Mouse (Mus musculus) bone marrow macrophage, adult 2 months (primary cell): ENCODE results near the gene Vps13d.

Experiments
- CTCF ChIP-seq: IDR thresholded peaks from 2 replicates; pipeline ENCODE4 v1.5.1; 2012; ENCODE audit warnings: low read depth, mild to moderate bottlenecking, low read length, moderate library complexity
- POLR2A ChIP-seq: IDR thresholded peaks from 2 replicates; pipeline ENCODE4 v1.6.1; 2012; ENCODE audit warnings: mild to moderate bottlenecking, low read depth, low read length, borderline replicate concordance

GRCm38 (mm10) chr4:145155956-145156355 is 38.8 kb downstream of the Vps13d start:
- no peak for TF ChIP-seq POLR2A
- peak; percentile 67 for TF ChIP-seq CTCF
